Mouse (Mus musculus) lung, adult 10 weeks (tissue): ENCODE results near the gene Dnmt3b. TPM values are rescaled to one million over a fixed set of nuclear protein-coding genes. Genes with fewer than 3 reads are reported as not detected.

ENCODE experiments used
- polyA plus RNA-seq: library from polyadenylated mRNA; stranded (reverse); fragments of 350-450 nt; fragmentation: Illumina TruSeq; extraction: RNeasy Lipid Tissue Mini Kit (QIAGEN cat#74804); gene quantifications from one replicate; pipeline ENCODE4 v1.2.3, GENCODE M21; 2014; ENCODE audit warnings: low read depth, low replicate concordance; ENCODE audit not compliant: insufficient read depth

Dnmt3b gene
- polyA plus RNA-seq, result 1.3 TPM

DNA sequence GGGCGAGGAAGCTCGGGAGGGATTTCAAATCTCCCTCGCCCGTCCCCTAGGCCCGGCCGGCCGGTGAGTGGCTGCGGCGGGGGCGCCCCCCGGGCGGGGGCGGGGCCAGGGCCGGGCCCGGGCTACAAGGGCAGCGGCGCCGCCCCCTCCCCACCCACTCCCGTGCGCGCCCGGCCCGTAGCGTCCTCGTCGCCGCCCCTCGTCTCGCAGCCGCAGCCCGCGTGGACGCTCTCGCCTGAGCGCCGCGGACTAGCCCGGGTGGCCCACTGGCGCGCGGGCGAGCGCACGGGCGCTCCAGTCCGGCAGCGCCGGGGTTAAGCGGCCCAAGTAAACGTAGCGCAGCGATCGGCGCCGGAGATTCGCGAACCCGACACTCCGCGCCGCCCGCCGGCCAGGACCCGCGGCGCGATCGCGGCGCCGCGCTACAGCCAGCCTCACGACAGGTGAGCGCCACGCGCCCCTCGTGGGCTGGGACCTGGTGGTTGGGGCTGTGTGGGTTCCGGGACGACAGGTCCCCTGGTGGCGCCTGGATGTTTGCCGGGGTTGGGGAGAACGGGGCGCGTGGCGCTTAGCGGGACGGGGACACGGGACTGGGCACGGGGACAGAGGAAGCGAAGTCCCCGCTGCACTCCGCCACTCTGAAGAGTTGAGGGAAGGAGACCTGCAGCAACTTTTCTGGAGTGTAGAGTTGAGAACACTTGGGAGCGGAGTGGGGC is at the start of gene Dnmt3b:
TSS of gene Dnmt3b (plus strand) at position 153 of the 716 bp plus-strand sequence.

DNA sequence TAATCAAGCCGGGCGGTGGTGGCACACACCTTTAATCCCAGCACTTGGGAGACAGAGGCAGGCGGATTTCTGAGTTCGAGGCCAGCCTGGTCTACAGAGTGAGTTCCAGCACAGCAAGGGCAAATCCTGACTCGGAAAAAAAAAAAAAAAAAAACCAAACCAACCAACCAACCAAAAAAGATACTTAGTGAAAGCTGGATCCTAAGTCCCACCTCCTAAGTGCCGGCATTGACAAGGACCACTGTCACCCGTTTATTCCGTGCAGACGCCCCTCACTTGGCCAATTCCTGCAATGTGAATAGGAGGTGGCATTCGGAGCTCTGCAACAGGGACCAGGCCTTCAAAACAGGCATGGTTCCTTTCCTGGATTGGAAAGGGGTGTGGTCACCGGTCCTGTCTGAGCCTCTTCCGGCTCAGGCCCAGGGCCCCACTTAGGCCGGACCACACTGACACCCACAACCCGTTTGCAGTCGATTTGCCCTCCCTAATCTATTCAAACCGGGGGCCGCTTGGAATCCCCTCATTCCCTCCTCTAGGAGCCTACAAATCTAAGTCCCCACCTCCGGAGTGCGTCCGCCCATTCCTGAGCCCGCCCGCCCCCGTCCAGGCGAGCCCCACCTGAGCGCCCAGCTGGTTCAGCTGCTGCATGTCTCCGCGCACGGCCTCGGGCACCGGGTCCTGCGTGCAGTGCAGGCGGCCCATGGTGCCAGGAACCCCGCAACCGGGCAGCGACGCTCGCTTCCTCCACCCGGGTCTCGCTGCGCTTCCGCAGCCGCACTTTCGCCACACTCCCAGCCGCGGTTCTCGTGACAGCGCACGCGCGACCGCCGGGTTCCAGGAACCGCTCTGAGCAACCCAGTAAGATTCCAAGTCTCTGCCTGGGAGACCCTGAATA is 17.0 kb upstream of the Dnmt3b start, which contains the start of gene Commd7:
TSS of gene Commd7 (minus strand) at position 806 of the 895 bp plus-strand sequence.

DNA sequence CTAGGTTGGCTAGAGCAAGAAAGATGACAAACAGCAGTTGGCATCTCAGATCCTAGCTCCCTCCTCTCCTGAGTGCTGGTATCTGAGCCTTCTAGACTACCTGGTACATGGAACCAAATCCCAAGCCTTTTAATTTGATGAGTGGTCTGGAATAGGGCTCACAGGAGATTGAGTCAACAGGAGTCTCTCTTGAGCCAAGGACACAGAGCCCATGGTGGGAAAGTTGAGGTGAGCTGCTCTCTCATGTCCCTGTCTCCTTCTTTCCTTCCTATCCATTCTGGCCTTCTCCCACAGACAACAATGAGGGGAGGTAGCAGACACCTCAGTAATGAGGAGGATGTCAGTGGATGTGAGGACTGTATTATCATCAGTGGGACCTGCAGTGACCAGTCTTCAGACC is 47.1 kb downstream of the Dnmt3b start, which contains the start of gene Dnmt3c:
TSS of gene Dnmt3c (plus strand) at position 301 of the 400 bp plus-strand sequence.

Other genes starting within 250 kb of the Dnmt3b start
- gene 4930404H24Rik, start 156.7 kb upstream of the Dnmt3b start, polyA plus RNA-seq, result not detected
- 4.1 TPM for gene Nol4l, start 119.5 kb upstream of the Dnmt3b start, polyA plus RNA-seq
- 32.3 TPM for gene Commd7, start 16.7 kb upstream of the Dnmt3b start, polyA plus RNA-seq
- 0.14 TPM for gene Dnmt3c, start 47.2 kb downstream of the Dnmt3b start, polyA plus RNA-seq
- 42.4 TPM for gene Mapre1, start 91.8 kb downstream of the Dnmt3b start, polyA plus RNA-seq
- gene Efcab8, start 130.5 kb downstream of the Dnmt3b start, polyA plus RNA-seq, result 0.06 TPM
- not detected for gene Sun5, start 221.6 kb downstream of the Dnmt3b start, polyA plus RNA-seq
- not detected for gene Bpifb2, start 225.6 kb downstream of the Dnmt3b start, polyA plus RNA-seq